Comparison of ENCODE assay signal across 1 mouse cellular context in the genomic region with DNA sequence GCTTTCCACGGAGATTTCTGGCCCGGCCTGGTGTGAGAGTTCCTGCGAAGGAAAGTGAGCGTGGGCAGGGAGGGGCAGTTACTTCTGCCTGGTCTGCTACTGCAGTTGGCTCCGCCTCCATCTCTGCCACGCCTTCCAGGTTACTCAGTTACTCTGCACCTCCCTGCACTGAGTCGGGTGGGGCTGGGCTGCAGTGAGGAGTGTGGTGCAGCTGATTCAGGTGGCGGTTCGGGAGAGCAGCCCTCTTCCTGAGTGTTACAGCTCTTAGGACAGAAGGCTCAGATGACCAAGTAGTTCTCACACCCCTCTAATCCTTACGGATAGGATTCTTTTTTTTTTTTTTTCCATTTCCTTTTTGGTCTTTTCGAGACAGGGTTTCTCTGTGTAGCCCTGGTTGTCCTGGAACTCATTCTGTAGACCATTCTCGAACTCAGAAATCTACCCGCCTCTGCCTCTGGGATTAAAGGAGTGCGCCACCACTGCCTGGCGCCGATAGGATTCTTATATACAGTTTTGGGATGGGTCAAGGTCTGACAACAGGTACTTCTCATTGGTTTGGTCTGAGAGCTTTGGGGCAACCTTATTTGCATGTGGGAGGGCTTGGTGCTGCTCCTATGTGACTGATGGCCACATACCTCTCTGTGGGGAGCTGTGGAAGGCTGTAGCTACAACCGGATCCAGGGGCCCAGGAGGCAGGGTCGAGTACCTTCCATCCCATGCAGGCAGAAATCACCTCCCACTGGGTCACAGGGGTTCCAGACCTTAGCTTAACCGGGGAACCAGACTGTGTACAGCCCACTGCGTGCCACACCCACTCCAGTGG.
TF ChIP-seq lines count a peak whose summit lies in the region.

No protein-coding gene starts in this region.

TF ChIP-seq in CH12.LX, 34 proteins besides CTCF, POLR2A, EP300 and RAD21:
- no peak for TF ChIP-seq TCF12 (IDR thresholded peaks at IDR 0.05; ENCODE audit: low read depth, low read length)
- no peak for TF ChIP-seq IRF4 (IDR thresholded peaks at IDR 0.05; ENCODE audit: low read depth, low read length)
- no peak for TF ChIP-seq KAT2A (IDR thresholded peaks at IDR 0.05; ENCODE audit: insufficient replicate concordance, low read length)
- no peak for TF ChIP-seq NRF1 (IDR thresholded peaks at IDR 0.05; ENCODE audit: low read depth, low read length)
- no peak for TF ChIP-seq SIN3A (IDR thresholded peaks at IDR 0.05; ENCODE audit: low read length)
- no peak for TF ChIP-seq ZMIZ1 (IDR thresholded peaks at IDR 0.05; ENCODE audit: low read depth, low read length)
- TF ChIP-seq MAZ (IDR thresholded peaks at IDR 0.05; ENCODE audit: low read depth, low read length), result no peak
- no peak for TF ChIP-seq TBP (conservative IDR thresholded peaks at IDR 0.05; ENCODE audit: low read depth, low read length)
- TF ChIP-seq USF2 (conservative IDR thresholded peaks at IDR 0.05; ENCODE audit: low read depth, low read length), result no peak
- TF ChIP-seq MAX (IDR thresholded peaks at IDR 0.05; ENCODE audit: low read length), result no peak
- no peak for TF ChIP-seq CHD1 (IDR thresholded peaks at IDR 0.05; ENCODE audit: low read depth, low read length)
- TF ChIP-seq ETS1 (conservative IDR thresholded peaks at IDR 0.05; ENCODE audit: low read depth, low read length), result no peak
- no peak for TF ChIP-seq PAX5 (IDR thresholded peaks at IDR 0.05; ENCODE audit: low read length)
- no peak for TF ChIP-seq UBTF (IDR thresholded peaks at IDR 0.05; ENCODE audit: low read depth, low read length)
